Mouse (Mus musculus) layer of hippocampus, postnatal 14 days (tissue): ENCODE measurements at regions not wholly inside any gene's neighbourhood (a gene's known extent, or its start where the extent isn't known, plus 50 kb on each side); places are given as distances from the start of the nearest gene placed in this dataset.
A peak's percentile ranks its signal among the peaks of the same experiment; 100 is the strongest.
"Not testable (repeated sequence)": the region's sequence is repeated elsewhere in the genome, so short reads cannot be mapped to it uniquely, and the experiment has no call there.

Experiments used
- DNase-seq, 2 experiments: peaks; one replicate each; pipeline ENCODE4 v3.0.0; 2021 to 2022; ENCODE audit warnings: low spot score in 2 of 2, mixed read lengths in 1 of 2

GRCm38 (mm10) chr6:143431896-143432450 lies 265.0 kb downstream of the Etnk1 start:
- DNase-seq: no peak

- DNase-seq: no peak
Measured at GRCm38 (mm10) chr6:143437367-143438271, 270.6 kb downstream of the Etnk1 start.

GRCm38 (mm10) chr6:143438272-143438591 lies 271.2 kb downstream of the Etnk1 start:
- DNase-seq: no peak

- DNase-seq: no peak
Measured at GRCm38 (mm10) chr6:143439484-143439883, 272.5 kb downstream of the Etnk1 start.

GRCm38 (mm10) chr6:143440237-143440950 lies 273.4 kb downstream of the Etnk1 start:
- no peak for DNase-seq

- no peak for DNase-seq
Measured at GRCm38 (mm10) chr6:143442361-143442760, 275.3 kb downstream of the Etnk1 start.

- DNase-seq: no peak
Measured at GRCm38 (mm10) chr6:143443446-143443845, 276.4 kb downstream of the Etnk1 start.

GRCm38 (mm10) chr6:143444782-143445181 lies 277.8 kb downstream of the Etnk1 start:
- DNase-seq: no peak

GRCm38 (mm10) chr6:143445834-143446552 lies 279.0 kb downstream of the Etnk1 start:
- no peak for DNase-seq

- DNase-seq: no peak
Measured at GRCm38 (mm10) chr6:143447060-143447459, 280.0 kb downstream of the Etnk1 start.

- DNase-seq: no peak
Measured at GRCm38 (mm10) chr6:143449071-143449470, 282.1 kb downstream of the Etnk1 start.

- no peak for DNase-seq
Measured at GRCm38 (mm10) chr6:143451869-143452268, 284.8 kb downstream of the Etnk1 start.

- no peak for DNase-seq
Measured at GRCm38 (mm10) chr6:143454695-143455218, 287.7 kb downstream of the Etnk1 start.

- no peak for DNase-seq
Measured at GRCm38 (mm10) chr6:143464907-143465537, 298.0 kb downstream of the Etnk1 start.

GRCm38 (mm10) chr6:143472676-143473075 lies 305.7 kb downstream of the Etnk1 start:
- DNase-seq: not testable (repeated sequence)

- no peak for DNase-seq
Measured at GRCm38 (mm10) chr6:143474396-143474795, 307.4 kb downstream of the Etnk1 start.

- DNase-seq: no peak
Measured at GRCm38 (mm10) chr6:143475296-143475695, 308.3 kb downstream of the Etnk1 start.

- DNase-seq: peak in 1 of 2 experiments; percentile 11
Measured at GRCm38 (mm10) chr6:143477396-143477795, 310.4 kb downstream of the Etnk1 start.

GRCm38 (mm10) chr6:143479239-143479638 lies 312.2 kb downstream of the Etnk1 start:
- DNase-seq: no peak

GRCm38 (mm10) chr6:143479701-143480388 lies 312.8 kb downstream of the Etnk1 start:
- peak in 1 of 2 experiments; percentile 21 for DNase-seq
